Mouse (Mus musculus) liver, postnatal 0 days (tissue): ENCODE data around the gene Gm20388. TPM values are rescaled to one million over a fixed set of nuclear protein-coding genes. Genes with fewer than 3 reads are reported as not detected.
"Not testable (repeated sequence)": the region's sequence is repeated elsewhere in the genome, so short reads cannot be mapped to it uniquely, and the experiment has no call there.

Experiments
- ATAC-seq: fragments of 200-750 bp; cut with Nextera tagmentation; 2 replicates; pipeline ENCODE4 v1.8.0; 2017; ENCODE audit warnings: mild to moderate bottlenecking, moderate library complexity
- DNase-seq: peaks from one replicate; pipeline ENCODE4 v3.0.0-alpha.2; 2016
- H3K27ac ChIP-seq: fragments of 300-500 bp; sonication (generic); 2 replicates; pipeline ENCODE4 v1.5.1; 2014; ENCODE audit warnings: antibody characterized with exemption, moderate library complexity, mild to moderate bottlenecking, low read depth
- H3K27me3 ChIP-seq: fragments of 300-500 bp; sonication (generic); 2 replicates; pipeline ENCODE4 v1.6.1; 2014; ENCODE audit warnings: low read length, control low read depth, mixed read lengths; ENCODE audit not compliant: insufficient read depth
- H3K36me3 ChIP-seq: fragments of 300-500 bp; sonication (generic); replicated peaks from 2 replicates; pipeline ENCODE4 v1.6.1; 2014; ENCODE audit warnings: mild to moderate bottlenecking, control low read depth, low read length, moderate library complexity, mixed read lengths; ENCODE audit not compliant: insufficient read depth
- H3K4me1 ChIP-seq: fragments of 300-500 bp; sonication (generic); 2 replicates; pipeline ENCODE4 v1.6.1; 2014; ENCODE audit warnings: antibody characterized with exemption, mild to moderate bottlenecking, control low read depth; ENCODE audit not compliant: insufficient read depth
- H3K4me2 ChIP-seq: fragments of 300-500 bp; sonication (generic); 2 replicates; pipeline ENCODE4 v1.6.1; 2014; ENCODE audit warnings: low read depth, mild to moderate bottlenecking, low read length, moderate library complexity, mixed read lengths
- H3K4me3 ChIP-seq: fragments of 300-500 bp; sonication (generic); 2 replicates; pipeline ENCODE4 v1.5.1; 2014; ENCODE audit warnings: low read depth, low read length
- H3K9ac ChIP-seq: fragments of 300-500 bp; sonication (generic); replicated peaks from 2 replicates; pipeline ENCODE4 v1.6.1; 2014; ENCODE audit warnings: mild to moderate bottlenecking, moderate library complexity
- H3K9me3 ChIP-seq: fragments of 300-500 bp; sonication (generic); 2 replicates; pipeline ENCODE4 v1.6.1; 2016; ENCODE audit warnings: mild to moderate bottlenecking, control low read depth, low read length, mixed read lengths
- CTCF ChIP-seq: sonication (generic); IDR thresholded peaks from 2 replicates; pipeline ENCODE4 v1.5.1; 2016; ENCODE audit warnings: antibody characterized with exemption, low read depth
- EP300 ChIP-seq: IDR thresholded peaks from 2 replicates; pipeline ENCODE4 v1.6.1; 2016; ENCODE audit warnings: antibody characterized with exemption, low read depth, mild to moderate bottlenecking
- WGBS: fragments of 180-500 bp; shearing (Covaris S2); extraction: QIAGEN DNeasy Blood & Tissue Kit; methylation state at CpG from one replicate; pipeline ENCODE4 v1.1.7; 2014; ENCODE audit not compliant: insufficient replicate concordance; 5-methylcytosine and 5-hydroxymethylcytosine counted together
- polyA plus RNA-seq: library from polyadenylated mRNA; unstranded; fragments of >200 nt; fragmentation: Nextera tagmentation; extraction: Ambion mirVana; gene quantifications from 2 replicates; pipeline ENCODE4 v1.2.1, GENCODE M21; 2015

Gene Gm20388
- polyA plus RNA-seq, 1 experiment from 2014 or later = not detected

DNA sequence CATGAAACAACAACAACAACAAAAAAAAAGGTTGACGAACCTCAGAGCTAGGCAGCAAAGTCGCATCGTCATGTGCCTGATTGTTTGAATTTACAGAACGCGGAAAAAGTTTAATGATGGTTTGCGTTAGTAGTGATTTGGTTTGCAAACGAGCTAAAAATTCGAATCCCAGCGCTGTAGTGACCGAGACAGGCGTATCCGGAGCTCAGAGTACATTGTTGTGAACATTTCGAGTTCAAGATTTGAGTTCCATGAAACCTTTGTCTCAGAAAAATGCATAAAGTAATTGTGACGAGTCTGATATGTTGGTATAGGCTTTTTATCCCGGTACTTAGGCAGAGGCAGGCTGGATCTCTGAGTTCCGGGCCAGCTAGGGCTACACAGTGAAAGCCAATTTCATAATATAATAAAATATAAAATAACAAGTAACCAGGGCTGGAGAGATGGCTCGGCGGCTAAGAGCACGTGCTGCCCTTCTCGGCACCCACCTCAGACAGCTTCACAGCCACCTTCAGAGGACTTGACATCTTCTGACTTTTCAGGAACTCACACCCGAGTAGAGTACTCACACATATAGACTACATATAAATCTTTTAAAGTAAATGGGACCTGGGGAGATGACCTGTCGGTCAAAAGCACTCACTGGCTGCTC, 3132.5 kb downstream of the Gm20388 start:
- H3K4me1 ChIP-seq = peaks cover 36% of the 10 kb centered on the region
- DNase-seq = no peak
- no peaks in the 10 kb centered on the region for H3K36me3 ChIP-seq
- WGBS = 10% methylated on average over 22 of the region's 22 CpGs
- H3K9ac ChIP-seq = peak overlapping the region; percentile 100
- peak overlapping the region; percentile 100 for H3K27ac ChIP-seq
- TF ChIP-seq EP300 (no peak), CTCF (no peak)
- no peaks in the 10 kb centered on the region for H3K9me3 ChIP-seq
- no peaks in the 10 kb centered on the region for H3K27me3 ChIP-seq
- peak overlapping the region; percentile 84 for H3K4me2 ChIP-seq
- no peak for ATAC-seq
- H3K4me3 ChIP-seq = peak overlapping the region; percentile 98

DNA sequence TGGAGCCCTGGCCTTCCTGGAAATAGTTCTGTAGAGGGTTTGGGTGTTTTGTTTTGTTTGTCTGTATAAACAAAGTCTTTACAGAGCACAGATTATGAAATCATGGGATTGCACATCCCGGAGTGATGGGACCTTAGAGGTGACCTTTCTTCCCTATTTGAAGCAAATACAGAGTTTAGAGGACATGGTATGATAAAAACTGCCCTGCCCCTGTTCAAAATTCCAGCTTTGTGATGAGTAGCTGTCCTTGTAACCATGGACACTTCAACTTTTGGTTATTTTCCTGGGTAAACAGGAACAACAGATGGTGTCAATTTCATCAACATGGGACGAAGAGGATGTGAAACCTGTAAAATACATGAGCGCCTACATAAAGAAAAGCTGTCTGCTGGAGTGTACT, 3133.3 kb downstream of the Gm20388 start:
- DNase-seq = peak; percentile 46
- Histone ChIP-seq H3K27me3 (no peaks in the 10 kb centered on the region), H3K4me1 (peaks cover 30% of the 10 kb centered on the region), H3K9me3 (no peaks in the 10 kb centered on the region), H3K9ac (peak overlapping the region; percentile 100), H3K36me3 (no peaks in the 10 kb centered on the region), H3K4me3 (peak overlapping the region; percentile 98), H3K4me2 (peak overlapping the region; percentile 84), H3K27ac (peak overlapping the region; percentile 100)
- ATAC-seq = no peak
- WGBS = 54% methylated on average over 3 of the region's 3 CpGs
- no peak for TF ChIP-seq CTCF
- TF ChIP-seq EP300 = peak; percentile 51; the same call in 1 of the 2 replicates

DNA sequence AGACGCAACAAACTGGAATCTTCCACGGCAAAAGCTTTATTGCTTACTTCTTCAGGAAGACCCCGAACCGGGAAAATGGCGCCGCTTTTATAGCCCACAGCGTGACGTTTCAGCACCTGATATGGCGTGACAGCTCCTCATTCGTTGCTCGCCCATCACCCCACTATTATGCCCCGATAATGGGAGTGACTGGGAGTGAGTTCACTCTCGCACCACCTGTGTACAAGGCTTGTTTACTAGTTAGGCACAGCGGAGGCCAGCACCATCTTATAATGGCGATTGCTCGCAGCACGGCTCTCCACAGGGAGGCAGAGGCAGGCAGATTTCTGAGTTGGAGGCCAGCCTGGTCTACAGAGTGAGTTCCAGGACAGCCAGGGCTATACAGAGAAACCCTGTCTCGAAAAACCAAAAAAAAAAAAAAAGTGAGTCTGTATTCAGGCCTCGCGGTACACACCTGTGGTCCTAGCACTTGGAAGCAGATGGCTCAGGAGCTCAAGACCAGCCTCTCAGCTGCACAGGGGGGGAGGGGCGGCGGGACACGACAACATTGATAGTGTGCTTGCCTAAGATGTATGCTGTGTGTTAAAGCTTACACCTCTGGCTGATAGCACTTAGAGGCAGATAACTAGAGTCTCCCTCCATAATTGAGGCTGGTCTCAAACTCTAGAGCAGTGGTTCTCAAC, 3134.2 kb downstream of the Gm20388 start:
- 88% methylated on average over 22 of the region's 23 CpGs for WGBS
- Histone ChIP-seq H3K4me1 (peaks cover 23% of the 10 kb centered on the region), H3K27ac (peak overlapping the region; percentile 100)
- H3K36me3 ChIP-seq, H3K9me3 ChIP-seq, H3K27me3 ChIP-seq, H3K4me2 ChIP-seq, H3K4me3 ChIP-seq, ATAC-seq, DNase-seq, H3K9ac ChIP-seq: not testable (repeated sequence)

DNA sequence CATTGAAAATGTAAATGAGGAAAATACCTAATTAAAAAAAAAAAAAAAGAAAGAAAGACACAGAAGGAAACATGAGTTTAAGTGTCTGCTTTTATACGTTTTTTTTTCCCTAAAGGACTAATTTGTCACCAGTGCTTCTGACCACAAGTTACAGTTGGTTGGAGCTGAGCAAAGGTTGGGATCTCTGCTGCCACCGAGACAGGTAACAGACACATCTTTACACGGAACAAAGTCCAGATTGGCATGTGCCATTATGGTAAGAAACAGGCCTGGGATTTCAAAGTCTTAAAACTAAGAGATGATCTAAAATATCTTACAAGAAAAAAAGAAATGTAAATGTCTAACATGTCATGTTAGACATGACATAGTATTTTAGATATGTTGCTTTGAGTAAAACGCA, 3136.1 kb downstream of the Gm20388 start:
- H3K27me3 ChIP-seq = no peaks in the 10 kb centered on the region
- H3K9me3 ChIP-seq = no peaks in the 10 kb centered on the region
- no peak overlapping the region for H3K9ac ChIP-seq
- no peak for ATAC-seq
- no peak overlapping the region for H3K27ac ChIP-seq
- no peak overlapping the region for H3K4me2 ChIP-seq
- H3K4me3 ChIP-seq = no peak overlapping the region
- DNase-seq = no peak
- TF ChIP-seq CTCF (no peak), EP300 (no peak)
- no peaks in the 10 kb centered on the region for H3K36me3 ChIP-seq
- 65% methylated on average over 4 of the region's 4 CpGs for WGBS
- peaks cover 17% of the 10 kb centered on the region for H3K4me1 ChIP-seq

DNA sequence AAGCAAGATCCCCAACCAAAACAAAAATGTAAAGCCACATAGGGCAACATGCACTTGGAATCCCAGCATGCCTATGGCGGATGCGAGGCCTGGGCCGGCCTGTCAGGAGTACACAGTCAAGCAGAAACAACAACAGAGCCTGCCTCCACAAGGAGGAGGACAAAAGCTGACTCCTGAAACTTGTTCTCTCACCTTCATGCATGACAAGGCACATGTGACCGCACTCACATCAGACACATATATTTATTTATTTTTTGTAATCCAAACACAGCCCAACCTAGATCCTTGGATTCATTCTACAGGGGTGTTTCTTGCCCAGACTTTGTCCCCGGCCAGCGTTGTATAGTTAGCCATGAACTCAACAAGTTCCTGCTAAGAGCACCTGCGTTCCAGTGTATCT, 3137.2 kb downstream of the Gm20388 start:
- DNase-seq = no peak
- no peak overlapping the region for H3K27ac ChIP-seq

DNA sequence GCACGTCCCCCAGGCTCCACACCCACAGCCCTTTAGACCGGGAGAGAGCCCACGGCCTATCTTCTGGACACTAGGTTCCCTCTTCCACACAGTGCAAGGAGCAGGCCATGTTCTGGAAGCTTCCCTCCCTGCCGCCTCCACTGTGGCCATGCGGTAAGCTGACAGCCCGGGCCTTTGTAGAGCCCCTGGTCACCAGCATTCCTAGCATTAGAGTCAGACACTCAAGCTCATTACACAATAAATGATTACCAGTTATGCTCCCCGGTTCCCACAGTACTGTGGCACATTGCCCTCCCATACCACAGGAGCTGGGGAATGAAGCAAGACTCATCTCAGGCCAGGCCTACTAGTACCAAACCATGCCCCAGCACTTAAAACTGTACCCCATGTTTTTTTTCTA, 3137.8 kb downstream of the Gm20388 start:
- Histone ChIP-seq H3K27ac (no peak overlapping the region), H3K4me3 (no peak overlapping the region), H3K4me1 (peaks cover 20% of the 10 kb centered on the region), H3K4me2 (no peak overlapping the region), H3K9ac (no peak overlapping the region), H3K27me3 (no peaks in the 10 kb centered on the region), H3K9me3 (no peaks in the 10 kb centered on the region), H3K36me3 (no peaks in the 10 kb centered on the region)
- ATAC-seq (peak; percentile 40), DNase-seq (no peak)
- WGBS = 74% methylated on average over 7 of the region's 7 CpGs
- TF ChIP-seq CTCF (no peak), EP300 (no peak)

More for the DNA sequence above, 3137.2 kb downstream of the Gm20388 start:
- no peak for TF ChIP-seq EP300
- no peak for TF ChIP-seq CTCF
- Histone ChIP-seq H3K36me3 (no peaks in the 10 kb centered on the region), H3K27me3 (no peaks in the 10 kb centered on the region), H3K4me2 (no peak overlapping the region), H3K9me3 (no peaks in the 10 kb centered on the region), H3K4me3 (no peak overlapping the region), H3K9ac (no peak overlapping the region), H3K4me1 (peaks cover 20% of the 10 kb centered on the region)
- no peak for ATAC-seq
- 87% methylated on average over 7 of the region's 7 CpGs for WGBS

DNA sequence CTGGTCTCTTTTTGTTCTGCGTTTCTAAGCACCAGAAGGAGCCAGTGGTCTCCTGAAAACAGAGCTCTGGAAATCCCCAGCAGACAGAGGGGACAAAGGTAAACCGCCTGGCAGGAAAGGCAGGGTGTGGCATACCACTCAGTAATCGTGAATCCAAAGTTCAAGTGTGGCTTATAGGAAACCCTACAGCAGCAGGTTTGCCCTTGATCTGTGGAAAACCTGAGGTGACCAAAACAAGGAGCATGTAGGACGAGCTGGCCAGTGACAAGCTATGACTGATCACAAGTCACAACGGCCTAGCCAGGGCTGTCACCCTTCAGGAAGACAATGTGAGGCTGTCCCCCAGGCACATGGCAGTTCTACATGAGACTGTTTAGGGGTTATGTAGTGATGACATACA, 3140.8 kb downstream of the Gm20388 start:
- TF ChIP-seq CTCF = no peak
- no peak for TF ChIP-seq EP300
- no peak overlapping the region for H3K4me3 ChIP-seq
- H3K4me2 ChIP-seq = no peak overlapping the region
- no peaks in the 10 kb centered on the region for H3K27me3 ChIP-seq
- H3K4me1 ChIP-seq = peaks cover 7% of the 10 kb centered on the region
- H3K36me3 ChIP-seq = no peaks in the 10 kb centered on the region
- peak overlapping the region; percentile 64 for H3K27ac ChIP-seq
- ATAC-seq (peak; percentile 79), DNase-seq (no peak)
- no peak overlapping the region for H3K9ac ChIP-seq
- WGBS = 46% methylated on average over 5 of the region's 5 CpGs
- H3K9me3 ChIP-seq = no peaks in the 10 kb centered on the region
